Mouse (Mus musculus) monocyte, adult 2 months (primary cell): ENCODE results near the gene Atp10a.

Experiments
- DNase-seq, 2 experiments: peaks; one replicate each; pipeline ENCODE4 v3.0.0; 2022; ENCODE audit warnings: low spot score in 2 of 2, low read depth in 1 of 2

Gene Atp10a

GRCm38 (mm10) chr7:58690069-58690923 is 34.3 kb downstream of the Atp10a start:
- no peak for DNase-seq

DNA sequence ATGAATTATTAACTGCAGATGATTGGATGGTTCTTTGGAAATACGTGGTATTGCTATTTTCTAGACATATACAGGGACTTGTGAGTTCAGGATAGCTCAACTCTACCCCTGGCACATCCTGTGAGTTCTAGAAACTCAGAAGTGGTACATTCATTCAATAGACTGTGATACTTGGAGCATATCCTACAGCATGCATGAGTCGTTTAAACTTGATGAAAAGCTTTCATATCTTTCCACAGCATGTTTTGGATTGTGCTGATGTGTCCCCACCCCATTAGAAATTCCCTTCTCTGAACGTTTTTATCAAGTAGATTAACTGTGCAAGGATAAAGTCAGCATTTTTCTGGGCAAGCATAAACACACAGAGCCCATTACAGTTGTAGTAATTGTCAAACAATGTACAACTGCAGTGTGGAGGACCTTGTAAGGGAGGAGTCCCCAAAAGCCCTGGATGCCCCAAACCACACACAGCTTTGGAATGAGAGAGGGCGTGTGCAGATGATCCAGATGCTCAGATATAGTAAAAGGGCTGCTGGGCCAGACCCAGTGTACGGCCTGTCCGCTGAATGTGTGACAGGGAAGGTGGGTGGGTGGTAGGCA is 35.1 kb downstream of the Atp10a start:
- no peak for DNase-seq

DNA sequence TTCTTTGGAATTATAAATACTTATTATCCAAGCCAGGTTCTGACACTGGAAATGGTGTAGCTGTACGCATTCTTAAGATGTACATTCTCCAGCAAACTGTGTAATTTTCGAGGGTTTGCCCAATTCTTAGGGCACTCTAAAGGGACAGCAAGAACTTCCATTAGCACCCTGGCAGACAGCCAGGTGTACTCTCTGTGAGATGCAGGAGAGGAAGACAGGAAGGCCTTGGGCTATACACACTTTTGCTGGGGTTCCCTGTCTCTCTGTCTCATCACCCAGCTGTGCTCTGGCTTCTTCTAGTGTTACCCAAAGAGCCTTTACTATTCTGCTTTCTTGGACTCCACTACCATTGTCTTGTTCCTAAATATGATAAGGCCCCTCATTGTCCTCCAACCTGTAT is 36.7 kb downstream of the Atp10a start:
- no peak for DNase-seq

DNA sequence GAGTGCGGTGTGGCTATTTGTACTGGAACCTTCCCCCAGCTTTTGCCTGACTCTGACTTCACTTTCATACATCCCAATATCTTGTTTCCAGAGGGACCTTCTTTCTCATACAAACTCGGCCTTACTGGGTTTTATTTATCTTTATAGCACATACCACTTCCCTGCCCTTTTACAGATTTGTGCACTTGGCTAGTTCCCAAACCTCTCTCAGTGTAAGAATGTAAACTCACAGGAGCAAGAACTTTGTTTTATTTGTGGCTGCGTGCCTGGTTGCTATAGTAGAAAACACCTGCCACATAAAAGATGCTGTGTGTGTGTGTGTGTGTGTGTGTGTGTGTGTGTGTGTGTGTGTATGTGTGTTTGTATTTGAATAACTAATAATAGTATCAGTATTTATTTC is 37.4 kb downstream of the Atp10a start:
- DNase-seq: no peak

DNA sequence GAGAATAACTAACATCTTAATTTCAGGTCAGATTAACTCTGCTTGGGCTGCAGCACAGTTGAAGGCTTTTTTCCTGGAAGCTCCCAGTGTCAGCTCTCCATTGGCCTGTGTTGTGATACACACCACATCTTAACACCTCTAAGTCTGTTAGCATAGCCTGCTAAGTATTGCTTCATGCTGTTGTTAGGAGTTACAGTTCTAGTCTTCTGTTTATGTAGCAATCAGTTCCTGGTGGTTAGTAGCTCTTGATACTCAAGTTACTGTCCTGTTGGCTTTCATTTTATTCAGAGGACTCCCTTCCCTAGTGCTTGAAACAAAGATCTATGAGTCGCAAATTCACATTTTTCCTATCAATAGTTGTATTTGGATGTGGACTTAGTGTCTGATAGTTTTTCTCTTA is 39.7 kb downstream of the Atp10a start:
- no peak for DNase-seq

DNA sequence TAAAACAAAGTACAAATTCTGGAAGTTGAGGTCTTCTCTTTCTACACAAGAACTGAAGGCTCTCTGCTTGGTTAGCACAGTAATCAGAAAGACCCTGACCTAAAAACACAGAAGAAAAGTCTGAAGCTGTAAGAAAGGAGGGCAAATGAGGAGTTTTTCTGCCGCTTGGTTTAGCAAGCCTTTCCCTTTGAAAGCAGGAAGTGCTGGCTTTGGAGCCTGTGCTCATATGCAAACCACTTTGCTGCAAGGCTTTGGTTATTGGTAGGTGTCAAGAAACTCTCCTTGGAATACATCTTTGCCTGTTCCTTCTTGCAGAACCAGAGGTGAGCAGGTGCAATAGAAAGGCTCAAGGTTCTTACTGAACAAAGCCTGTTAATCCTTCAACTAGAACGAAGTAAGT is 41.1 kb downstream of the Atp10a start:
- no peak for DNase-seq

DNA sequence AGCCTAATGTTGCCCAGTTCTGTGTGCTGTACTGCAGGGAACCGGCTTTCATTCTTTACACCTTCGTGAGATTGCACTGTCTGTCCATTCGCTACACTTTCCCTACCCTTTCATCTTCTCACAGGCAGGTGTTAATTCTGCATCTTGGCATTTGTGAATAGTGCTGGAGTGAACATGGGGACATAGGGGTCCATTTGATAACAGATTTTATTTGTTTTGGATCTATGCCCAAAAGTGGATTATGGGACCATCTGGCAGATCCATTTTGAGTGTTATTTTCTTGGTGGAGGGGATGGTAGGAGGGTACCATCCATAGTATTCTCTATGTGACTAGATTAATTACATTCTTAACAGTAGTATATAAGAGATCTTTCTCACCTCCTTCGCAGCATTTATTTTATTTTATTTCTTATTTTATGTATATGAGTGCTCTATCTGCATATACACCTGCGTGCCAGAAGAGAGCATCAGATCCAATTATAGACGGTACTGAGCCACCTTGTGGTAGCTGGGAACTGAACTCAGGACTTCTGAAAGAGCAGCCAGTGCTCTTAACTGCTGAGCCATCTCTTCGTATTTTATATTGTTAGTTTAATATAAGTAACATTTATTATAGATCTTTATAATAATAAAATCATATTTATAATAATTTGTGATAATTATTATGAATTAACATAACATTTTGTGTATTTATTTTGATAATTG is 42.9 kb downstream of the Atp10a start:
- DNase-seq: no peak

DNA sequence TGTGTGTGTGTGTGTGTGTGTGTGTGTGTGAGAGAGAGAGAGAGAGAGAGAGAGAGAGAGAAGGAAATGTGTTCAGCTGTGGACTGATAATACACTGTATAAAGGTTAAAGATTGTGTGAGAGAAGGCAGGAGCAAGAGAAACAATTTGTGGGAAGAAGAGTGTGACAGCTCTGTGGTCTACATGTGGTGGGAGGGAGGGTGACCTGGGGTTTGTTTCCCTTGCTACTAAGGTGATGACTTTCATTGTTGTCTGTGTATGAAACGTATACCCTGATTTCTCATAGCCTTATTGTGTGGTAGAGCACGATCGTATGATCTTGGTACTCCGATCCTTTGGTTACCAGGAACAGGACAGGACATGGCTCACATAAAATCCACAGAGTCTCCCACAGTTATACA is 45.3 kb downstream of the Atp10a start:
- DNase-seq: no peak

DNA sequence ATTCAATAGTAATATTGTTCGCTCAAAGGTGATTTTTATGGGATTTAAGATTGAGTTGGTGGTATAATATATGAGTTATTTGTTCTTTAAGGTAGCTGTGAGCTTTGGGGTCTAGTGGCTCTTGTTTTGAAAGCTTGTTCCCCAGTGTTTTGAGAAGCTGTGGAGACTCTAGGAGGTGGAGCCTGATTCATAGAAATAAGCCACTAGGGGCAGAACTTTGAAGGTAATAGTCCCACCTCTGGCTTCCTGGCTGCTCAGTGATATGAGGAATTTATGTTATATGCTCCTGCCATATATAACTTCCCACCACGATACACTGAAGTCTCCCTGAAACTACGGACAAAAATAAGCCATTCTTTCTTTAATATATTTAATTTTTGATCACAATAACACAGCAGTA is 49.2 kb downstream of the Atp10a start:
- DNase-seq: no peak

DNA sequence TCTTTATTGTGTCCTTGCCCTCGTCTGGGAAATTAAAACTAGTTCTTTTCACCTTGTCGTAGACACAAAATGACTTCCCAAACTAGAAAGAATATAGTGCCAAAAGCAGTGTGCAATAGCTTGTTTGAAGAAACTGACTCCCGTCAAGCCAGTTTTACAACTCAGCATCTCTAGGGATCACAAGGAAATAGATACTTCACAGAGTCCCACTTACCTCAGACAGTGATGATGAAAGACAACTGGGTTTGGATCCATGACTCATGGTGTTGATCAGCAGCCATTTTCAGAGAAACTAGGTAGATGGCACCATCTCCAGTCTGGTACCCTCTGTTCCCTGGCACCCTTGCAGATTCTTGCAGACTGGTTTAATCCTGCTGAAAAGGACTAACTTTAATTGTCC is 53.3 kb downstream of the Atp10a start:
- DNase-seq: no peak

DNA sequence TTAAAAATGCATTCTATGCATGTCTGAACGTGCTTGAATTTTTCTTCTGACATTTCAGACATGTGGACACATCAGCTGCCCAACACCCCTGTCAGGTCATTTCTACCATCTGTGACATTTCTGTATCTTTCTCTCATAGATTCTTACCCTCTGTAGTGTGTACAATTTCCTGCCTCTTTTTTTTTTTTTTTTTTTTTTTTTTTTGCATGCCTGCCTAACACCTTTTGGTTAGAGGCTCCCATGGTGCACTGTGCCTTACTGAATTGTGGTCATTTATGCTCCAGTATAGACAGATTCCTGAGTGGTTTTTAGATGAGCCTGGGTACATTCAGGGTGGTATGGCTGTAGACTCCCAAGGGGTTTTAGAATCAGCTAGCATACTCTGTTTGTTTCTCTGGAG is 54.3 kb downstream of the Atp10a start:
- DNase-seq: no peak

DNA sequence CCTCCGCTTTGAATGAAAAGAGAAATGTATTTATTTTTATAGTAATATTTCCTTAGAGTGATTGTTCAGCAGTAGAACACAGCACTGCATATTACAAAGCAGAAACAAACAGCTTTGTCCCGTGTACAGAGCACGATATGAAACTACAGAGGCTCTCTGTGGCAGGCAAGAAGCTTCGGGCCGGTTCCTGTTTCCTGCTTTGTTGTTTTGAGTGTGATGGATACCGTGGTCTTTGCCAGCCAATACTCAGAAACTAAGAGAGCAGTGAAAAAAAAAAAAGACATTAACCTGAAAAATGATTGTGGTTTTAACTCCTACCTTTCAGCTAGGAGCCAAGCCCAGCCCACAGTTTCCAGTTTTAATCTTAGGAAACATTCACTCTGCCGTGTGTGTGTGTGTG is 55.8 kb downstream of the Atp10a start:
- DNase-seq: no peak

DNA sequence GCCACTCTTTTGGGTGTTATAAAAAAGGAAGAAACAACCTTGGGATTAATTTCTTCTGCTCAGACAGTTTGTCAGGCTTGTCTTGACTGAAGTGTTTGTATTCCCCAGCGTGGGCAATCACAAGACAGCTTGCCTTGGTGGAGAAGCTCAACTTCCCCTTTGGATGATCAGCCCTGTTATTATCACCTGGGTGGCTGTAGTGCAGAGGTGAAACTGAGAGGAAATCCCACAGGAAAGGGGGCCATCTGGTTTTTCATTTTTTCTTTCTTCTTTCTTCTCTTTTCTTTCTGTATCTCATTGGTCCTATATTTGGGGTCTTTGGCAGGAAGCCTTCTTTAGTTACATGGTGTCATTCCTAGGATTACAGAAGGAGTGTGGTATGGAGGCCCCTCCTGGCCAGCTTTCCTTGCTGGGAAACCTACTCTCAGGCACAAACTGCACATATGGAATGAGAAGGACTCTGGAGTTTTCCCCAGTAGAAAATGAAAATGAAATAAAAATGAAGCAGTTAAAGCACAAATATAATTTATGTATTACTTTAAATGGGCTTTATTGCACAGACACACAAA is 59.7 kb downstream of the Atp10a start:
- DNase-seq: no peak

DNA sequence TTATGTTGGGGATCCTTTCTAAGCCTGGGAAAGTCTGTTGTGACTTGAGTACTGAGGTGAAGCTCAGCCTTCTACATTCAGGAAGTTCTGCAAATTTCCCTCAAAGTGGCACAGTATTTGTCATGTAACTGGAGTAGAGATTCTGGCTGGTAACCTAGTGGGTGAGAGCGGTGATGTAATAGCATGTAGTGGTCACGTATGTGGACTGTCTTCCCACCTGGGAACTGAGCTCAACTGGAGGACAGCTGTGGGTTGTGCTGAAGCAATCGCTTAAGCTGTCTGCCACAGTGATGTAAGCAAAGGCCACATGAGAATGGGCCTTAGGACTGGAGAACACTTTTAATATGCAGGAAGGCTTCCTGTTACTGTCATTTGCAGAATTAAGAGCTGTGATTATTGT is 60.7 kb downstream of the Atp10a start:
- no peak for DNase-seq

DNA sequence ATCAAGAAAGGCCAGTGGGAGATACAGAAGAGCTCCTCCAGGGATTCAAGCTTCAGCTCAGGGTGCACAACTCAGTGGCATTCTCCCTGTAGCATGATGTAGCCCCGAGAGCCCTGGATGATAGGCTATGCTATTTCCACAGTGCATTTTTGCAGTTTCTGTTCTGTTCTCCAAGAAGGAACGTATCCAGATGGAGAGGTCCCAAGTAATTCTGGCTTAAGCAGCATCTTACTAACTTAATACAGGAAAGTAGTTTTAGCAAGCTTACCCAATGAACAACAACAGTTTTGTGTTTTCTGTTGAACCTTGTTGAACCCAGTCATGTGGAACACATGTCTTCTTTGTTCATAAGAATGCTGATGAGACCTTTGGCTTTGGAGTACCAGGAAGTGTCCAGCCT is 62.6 kb downstream of the Atp10a start:
- no peak for DNase-seq

DNA sequence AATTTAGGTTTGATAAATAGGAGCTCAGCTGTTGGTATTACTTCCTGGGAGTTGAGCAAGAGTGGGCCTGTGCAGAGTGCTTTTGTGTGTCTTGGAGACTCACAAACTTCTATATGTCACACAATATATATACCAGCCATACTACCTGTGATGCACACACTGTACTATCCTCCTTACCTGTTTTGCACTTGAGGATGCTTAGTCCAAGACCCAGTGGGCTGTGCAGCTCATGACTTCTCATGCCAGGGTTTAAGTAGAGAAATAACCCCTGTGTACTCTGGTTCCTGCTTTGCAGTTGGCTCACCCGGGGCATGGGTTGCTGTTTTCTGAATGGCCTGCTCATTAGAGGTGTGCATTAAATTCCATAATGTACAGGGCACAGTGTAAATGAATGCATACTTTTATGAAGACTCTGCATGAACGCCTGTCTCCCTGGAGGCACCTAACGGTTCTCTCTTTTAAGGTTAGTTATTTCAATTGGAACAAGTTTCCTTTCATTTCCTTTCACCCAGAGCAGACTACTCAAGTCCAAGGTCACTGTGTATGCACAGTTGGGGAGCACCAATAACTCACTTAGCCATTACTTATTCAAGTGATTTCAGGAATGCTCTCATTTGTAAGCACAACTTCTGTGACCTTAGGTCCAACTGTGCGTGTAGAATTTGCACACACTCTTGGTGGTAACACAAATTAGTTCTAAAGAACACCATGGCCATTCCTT is 63.4 kb downstream of the Atp10a start:
- DNase-seq: no peak

- DNase-seq: no peak
These were observed 66.3 kb downstream of the Atp10a start for GRCm38 (mm10) chr7:58722250-58722649.

DNA sequence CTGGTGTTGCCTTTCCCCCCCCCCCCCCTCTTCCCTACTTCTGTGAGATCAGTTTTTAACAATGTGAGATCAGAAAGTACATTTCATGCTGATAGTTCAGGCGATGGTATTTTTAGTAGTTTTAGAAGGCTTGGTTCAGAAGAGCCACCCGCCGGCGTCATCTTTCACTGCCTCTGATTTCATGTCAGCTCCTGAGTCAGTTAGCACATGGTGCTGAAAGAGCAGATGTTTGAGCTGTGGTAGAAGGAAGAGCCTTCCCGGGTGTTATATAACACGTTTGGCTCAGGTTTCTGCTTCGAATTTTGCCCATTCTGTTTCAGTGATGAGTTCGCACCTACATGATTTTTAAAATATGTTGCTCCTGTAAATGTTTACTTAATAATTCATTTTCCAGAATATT is 74.2 kb downstream of the Atp10a start:
- no peak for DNase-seq

DNA sequence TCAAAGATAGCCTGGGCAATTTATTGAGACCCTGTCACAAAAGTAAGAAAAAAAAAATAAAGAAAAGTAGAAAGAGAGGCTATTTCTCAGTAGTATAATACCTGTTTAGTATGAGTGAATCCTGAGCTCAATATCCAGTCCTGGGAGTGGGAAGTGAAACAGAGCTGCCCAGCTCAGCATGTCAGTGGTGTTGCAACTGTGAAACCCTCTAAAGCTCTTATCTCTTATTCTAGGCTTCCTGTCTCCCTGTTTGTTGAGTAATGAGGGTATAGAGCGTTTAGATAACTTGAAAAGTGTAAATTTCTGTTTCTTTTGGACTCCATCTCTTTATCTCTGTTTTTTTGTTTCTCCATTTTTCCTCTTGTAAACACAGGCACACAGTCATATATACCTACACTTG is 74.9 kb downstream of the Atp10a start:
- DNase-seq: no peak

DNA sequence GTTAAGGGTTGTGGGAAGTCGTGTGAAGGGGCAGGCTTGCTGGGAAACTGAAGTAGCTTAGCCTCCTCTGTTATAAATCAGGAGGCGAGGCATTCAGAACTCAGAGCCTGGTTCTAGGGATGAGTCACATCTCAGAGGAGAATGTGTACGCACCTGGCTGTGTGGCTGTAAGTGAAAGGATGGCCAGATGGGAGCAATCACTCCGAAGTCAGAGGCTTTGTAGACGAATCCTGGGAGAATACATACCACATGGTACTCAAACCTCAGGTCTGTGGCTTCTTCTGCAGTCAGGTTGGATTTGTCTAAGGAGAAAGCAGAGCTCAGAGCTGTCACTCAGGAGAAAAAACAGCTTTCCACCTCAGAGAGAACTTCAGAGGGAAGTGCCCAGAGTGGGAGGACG is 76.4 kb downstream of the Atp10a start:
- no peak for DNase-seq

DNA sequence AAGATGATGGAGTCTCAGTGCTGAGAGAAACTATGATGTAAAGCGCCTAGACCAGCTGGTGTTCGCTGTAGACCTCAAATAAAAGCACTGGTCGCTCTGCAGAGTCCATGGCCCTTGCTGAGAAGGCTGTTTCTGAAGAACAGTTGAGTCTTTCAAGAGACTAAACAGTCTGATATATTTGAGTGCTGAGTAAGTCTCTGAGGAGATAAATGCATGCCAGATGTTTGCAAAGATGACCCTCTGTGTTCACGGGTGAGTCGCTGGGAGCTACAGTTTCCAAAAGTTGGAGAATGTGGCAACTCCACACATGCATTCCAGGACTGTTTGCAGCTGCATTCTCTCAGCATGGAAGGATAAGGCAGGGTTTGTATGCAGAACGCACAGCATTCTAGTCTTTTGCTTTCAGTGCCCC is 77.5 kb downstream of the Atp10a start:
- DNase-seq: no peak
